Mouse (Mus musculus): ENCODE measurements at regions not wholly inside any gene's neighbourhood (a gene's known extent, or its start where the extent isn't known, plus 50 kb on each side); places are given as distances from the start of the nearest gene placed in this dataset.

- no peak for TF ChIP-seq CTCF (IDR thresholded peaks at IDR 0.05; ENCODE audit: control insufficient read depth, insufficient read depth, insufficient replicate concordance, low read depth, low read length)
- no peak for TF ChIP-seq POLR2A (IDR thresholded peaks at IDR 0.05; ENCODE audit: control insufficient read depth, low read depth, low read length)
Observed at GRCm38 (mm10) chr6:31169868-31170600, 211.2 kb upstream of the Klf14 start.

DNA sequence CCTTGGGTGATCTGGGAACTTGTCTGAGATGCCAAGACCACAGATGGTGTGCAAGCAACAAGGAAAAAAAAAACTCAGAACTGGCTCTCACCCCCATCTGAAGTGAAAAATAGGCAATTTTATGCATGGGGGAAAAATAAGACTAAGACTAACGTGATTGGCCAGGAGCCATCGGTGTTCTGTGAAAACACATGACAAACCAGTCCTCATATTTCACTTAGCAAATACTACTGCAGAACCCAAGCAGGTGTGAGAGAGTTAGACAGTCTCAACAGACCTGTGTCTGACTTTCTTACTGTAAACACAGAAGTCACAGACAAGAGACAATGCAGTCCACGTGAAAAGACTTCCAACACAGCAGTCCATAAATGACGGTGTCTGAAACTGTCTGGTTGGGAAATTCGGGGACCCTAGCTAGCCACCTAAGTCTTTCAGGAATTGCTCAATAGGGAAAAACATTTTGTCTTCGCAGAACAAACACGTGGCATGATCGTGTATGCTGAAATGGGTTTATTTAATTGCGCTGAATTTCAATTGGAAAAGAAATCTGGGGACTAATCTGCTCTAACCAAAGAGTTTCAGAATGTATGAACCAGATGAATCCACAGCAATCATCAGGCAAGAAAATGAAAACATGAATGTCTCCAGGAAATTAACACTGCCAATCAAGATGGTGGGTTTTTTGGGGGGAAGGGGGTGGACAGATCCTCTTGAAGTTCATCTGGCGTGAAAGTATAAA lies 213.1 kb upstream of the Klf14 start:
- Histone ChIP-seq H3K4me3 (ENCODE audit: control insufficient read depth, low read depth, low read length) (no peak overlapping the region), H3K36me3 (ENCODE audit: control insufficient read depth, insufficient read depth, low read length) (no peaks in the 10 kb centered on the region; the same call in 1 of the 2 replicates), H3K27ac (ENCODE audit: control insufficient read depth, insufficient read depth, low read depth, low read length) (no peak overlapping the region), H3K4me1 (ENCODE audit: control insufficient read depth, insufficient read depth, low read length) (no peaks in the 10 kb centered on the region), H3K27me3 (ENCODE audit: control insufficient read depth, insufficient read depth, low read length) (no peaks in the 10 kb centered on the region)
- TF ChIP-seq CTCF (IDR thresholded peaks at IDR 0.05; ENCODE audit: control insufficient read depth, insufficient read depth, insufficient replicate concordance, low read depth, low read length) (no peak), POLR2A (IDR thresholded peaks at IDR 0.05; ENCODE audit: control insufficient read depth, low read depth, low read length) (no peak)

More at GRCm38 (mm10) chr6:31169868-31170600, 211.2 kb upstream of the Klf14 start:
- Histone ChIP-seq H3K4me3 (ENCODE audit: control insufficient read depth, low read depth, low read length) (no peak overlapping the region), H3K36me3 (ENCODE audit: control insufficient read depth, insufficient read depth, low read length) (peaks cover 1% of the 10 kb centered on the region; the same call in 1 of the 2 replicates), H3K4me1 (ENCODE audit: control insufficient read depth, insufficient read depth, low read length) (no peaks in the 10 kb centered on the region), H3K27me3 (ENCODE audit: control insufficient read depth, insufficient read depth, low read length) (no peaks in the 10 kb centered on the region), H3K27ac (ENCODE audit: control insufficient read depth, insufficient read depth, low read depth, low read length) (no peak overlapping the region)

DNA sequence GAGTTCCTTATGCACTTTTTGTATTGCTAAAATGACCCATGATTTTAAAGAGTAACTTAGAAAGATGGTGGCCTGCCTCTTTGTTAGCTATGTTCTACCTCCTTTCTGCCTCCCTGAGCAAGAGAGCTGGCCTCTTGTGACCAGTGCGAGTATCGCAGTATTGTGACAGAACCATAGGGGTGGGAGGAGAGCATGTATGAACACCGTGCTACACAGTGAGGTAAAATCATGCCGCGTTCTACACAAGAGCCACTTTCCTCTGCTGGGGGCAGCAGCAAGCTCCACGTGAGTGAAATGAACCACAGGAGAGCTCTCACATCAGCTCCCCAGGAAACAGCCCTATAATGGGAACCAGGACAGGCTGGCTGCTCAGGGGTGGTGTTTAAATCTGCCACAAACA lies 216.9 kb upstream of the Klf14 start:
- Histone ChIP-seq H3K4me1 (ENCODE audit: control insufficient read depth, insufficient read depth, low read length) (no peaks in the 10 kb centered on the region), H3K27ac (ENCODE audit: control insufficient read depth, insufficient read depth, low read depth, low read length) (no peak overlapping the region)
- no peak for TF ChIP-seq POLR2A (IDR thresholded peaks at IDR 0.05; ENCODE audit: control insufficient read depth, low read depth, low read length)
- no peak for TF ChIP-seq CTCF (IDR thresholded peaks at IDR 0.05; ENCODE audit: control insufficient read depth, insufficient read depth, insufficient replicate concordance, low read depth, low read length)

DNA sequence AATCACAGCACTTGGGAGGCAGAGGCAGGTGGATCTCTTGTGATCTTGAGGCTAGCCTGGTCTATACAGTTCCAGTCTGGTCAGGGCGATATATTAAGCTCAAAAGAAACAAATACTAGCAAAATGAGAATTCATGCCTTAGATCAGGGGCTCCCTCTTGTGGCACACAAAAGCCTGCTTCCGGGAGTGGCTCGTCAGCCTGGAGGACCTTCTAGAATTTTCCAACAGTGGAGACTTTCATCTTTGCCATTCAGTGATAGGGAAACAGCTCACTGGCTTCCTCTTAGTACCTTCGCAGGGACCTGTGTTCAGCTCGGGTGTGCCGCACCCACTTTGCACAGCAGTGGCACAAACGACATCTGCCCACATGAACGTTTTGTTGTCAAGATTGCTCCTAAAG lies 217.5 kb upstream of the Klf14 start:
- no peak for TF ChIP-seq POLR2A (IDR thresholded peaks at IDR 0.05; ENCODE audit: control insufficient read depth, low read depth, low read length)
- peak; percentile 35; the same call in 1 of the 2 replicates for TF ChIP-seq CTCF (IDR thresholded peaks at IDR 0.05; ENCODE audit: control insufficient read depth, insufficient read depth, insufficient replicate concordance, low read depth, low read length)
- Histone ChIP-seq H3K36me3 (ENCODE audit: control insufficient read depth, insufficient read depth, low read length) (no peaks in the 10 kb centered on the region; the same call in 1 of the 2 replicates), H3K27ac (ENCODE audit: control insufficient read depth, insufficient read depth, low read depth, low read length) (no peak overlapping the region), H3K4me1 (ENCODE audit: control insufficient read depth, insufficient read depth, low read length) (no peaks in the 10 kb centered on the region), H3K27me3 (ENCODE audit: control insufficient read depth, insufficient read depth, low read length) (no peaks in the 10 kb centered on the region), H3K4me3 (ENCODE audit: control insufficient read depth, low read depth, low read length) (no peak overlapping the region)

More for the DNA sequence above, 216.9 kb upstream of the Klf14 start:
- H3K36me3 ChIP-seq (ENCODE audit: control insufficient read depth, insufficient read depth, low read length), result no peaks in the 10 kb centered on the region; the same call in 1 of the 2 replicates
- H3K27me3 ChIP-seq (ENCODE audit: control insufficient read depth, insufficient read depth, low read length), result no peaks in the 10 kb centered on the region
- H3K4me3 ChIP-seq (ENCODE audit: control insufficient read depth, low read depth, low read length), result no peak overlapping the region

DNA sequence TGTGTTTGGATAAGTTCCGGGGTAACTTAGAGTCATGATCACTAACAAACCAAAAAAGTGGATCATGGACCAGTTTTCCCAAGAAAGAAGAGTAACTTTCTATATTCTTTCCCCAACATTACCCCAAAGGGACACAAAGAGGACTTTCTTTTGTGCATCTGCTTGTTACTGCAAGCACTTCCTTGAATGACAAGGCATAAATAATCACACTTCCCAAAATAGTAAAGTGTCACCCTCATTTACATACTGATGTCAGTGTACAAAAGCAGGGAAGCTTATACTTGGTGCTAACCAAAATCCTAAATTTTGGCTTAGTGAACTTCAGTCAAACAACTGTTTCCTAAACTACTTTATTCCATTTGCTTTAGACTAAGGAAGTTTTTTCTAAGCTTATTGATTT lies 218.0 kb upstream of the Klf14 start:
- no peaks in the 10 kb centered on the region for H3K4me1 ChIP-seq (ENCODE audit: control insufficient read depth, insufficient read depth, low read length)
- H3K36me3 ChIP-seq (ENCODE audit: control insufficient read depth, insufficient read depth, low read length), result no peaks in the 10 kb centered on the region; the same call in 1 of the 2 replicates
- H3K4me3 ChIP-seq (ENCODE audit: control insufficient read depth, low read depth, low read length), result no peak overlapping the region
- no peak overlapping the region for H3K27ac ChIP-seq (ENCODE audit: control insufficient read depth, insufficient read depth, low read depth, low read length)
- TF ChIP-seq POLR2A (IDR thresholded peaks at IDR 0.05; ENCODE audit: control insufficient read depth, low read depth, low read length) (no peak), CTCF (IDR thresholded peaks at IDR 0.05; ENCODE audit: control insufficient read depth, insufficient read depth, insufficient replicate concordance, low read depth, low read length) (no peak)
- no peaks in the 10 kb centered on the region for H3K27me3 ChIP-seq (ENCODE audit: control insufficient read depth, insufficient read depth, low read length)

GRCm38 (mm10) chr6:31178201-31178880 lies 219.5 kb upstream of the Klf14 start:
- TF ChIP-seq CTCF (IDR thresholded peaks at IDR 0.05; ENCODE audit: control insufficient read depth, insufficient read depth, insufficient replicate concordance, low read depth, low read length) (no peak), POLR2A (IDR thresholded peaks at IDR 0.05; ENCODE audit: control insufficient read depth, low read depth, low read length) (no peak)
- no peak overlapping the region for H3K27ac ChIP-seq (ENCODE audit: control insufficient read depth, insufficient read depth, low read depth, low read length)
- no peaks in the 10 kb centered on the region for H3K4me1 ChIP-seq (ENCODE audit: control insufficient read depth, insufficient read depth, low read length)
- H3K4me3 ChIP-seq (ENCODE audit: control insufficient read depth, low read depth, low read length), result no peak overlapping the region
- no peaks in the 10 kb centered on the region; the same call in 1 of the 2 replicates for H3K36me3 ChIP-seq (ENCODE audit: control insufficient read depth, insufficient read depth, low read length)
- no peaks in the 10 kb centered on the region for H3K27me3 ChIP-seq (ENCODE audit: control insufficient read depth, insufficient read depth, low read length)

GRCm38 (mm10) chr6:31182284-31182683 lies 216.3 kb upstream of the Mkln1 start:
- H3K27ac ChIP-seq (ENCODE audit: control insufficient read depth, insufficient read depth, low read depth, low read length), result no peak overlapping the region
- no peak overlapping the region for H3K4me3 ChIP-seq (ENCODE audit: control insufficient read depth, low read depth, low read length)
- H3K4me1 ChIP-seq (ENCODE audit: control insufficient read depth, insufficient read depth, low read length), result no peaks in the 10 kb centered on the region
- H3K36me3 ChIP-seq (ENCODE audit: control insufficient read depth, insufficient read depth, low read length), result no peaks in the 10 kb centered on the region; the same call in 1 of the 2 replicates
- H3K27me3 ChIP-seq (ENCODE audit: control insufficient read depth, insufficient read depth, low read length), result no peaks in the 10 kb centered on the region
- TF ChIP-seq CTCF (IDR thresholded peaks at IDR 0.05; ENCODE audit: control insufficient read depth, insufficient read depth, insufficient replicate concordance, low read depth, low read length) (no peak), POLR2A (IDR thresholded peaks at IDR 0.05; ENCODE audit: control insufficient read depth, low read depth, low read length) (no peak)
